Comparison of ENCODE assay signal across 12 mouse cellular contexts in genomic region chr7:83609891-83610290, GRCm38 (mm10).
"Had no signal": no experiment of that assay in that cellular context is flagged by ENCODE, and none has a peak within 500 bp of the region (broad histone marks: within the 10 kb centered on the region; RNA-seq: fewer than 3 reads in every experiment).

No protein-coding gene starts in this region.

- ATAC-seq: intestine, embryonic 15.5 days; liver, postnatal 0 days; midbrain, embryonic 16.5 days had no signal

- H3K4me3 ChIP-seq: intestine, embryonic 15.5 days; kidney, embryonic 15.5 days; left cerebral cortex, adult 2 months; limb, embryonic 15.5 days; liver, embryonic 13.5 days; lung, embryonic 15.5 days; midbrain, embryonic 12.5 days; stomach, embryonic 15.5 days had no signal

- H3K4me1 ChIP-seq: intestine, embryonic 15.5 days; kidney, embryonic 15.5 days; limb, embryonic 15.5 days; liver, embryonic 13.5 days; lung, embryonic 15.5 days; midbrain, embryonic 12.5 days; stomach, embryonic 15.5 days had no signal

- H3K9ac ChIP-seq: intestine, embryonic 15.5 days; kidney, embryonic 15.5 days; limb, embryonic 15.5 days; liver, embryonic 13.5 days; liver, postnatal 0 days; lung, embryonic 15.5 days; midbrain, embryonic 12.5 days; stomach, embryonic 15.5 days had no signal

- H3K27ac ChIP-seq: intestine, embryonic 15.5 days; kidney, embryonic 15.5 days; left cerebral cortex, adult 2 months; limb, embryonic 15.5 days; liver, embryonic 13.5 days; lung, embryonic 15.5 days; midbrain, embryonic 12.5 days; stomach, embryonic 15.5 days had no signal

- H3K36me3 ChIP-seq: intestine, embryonic 15.5 days; kidney, embryonic 15.5 days; limb, embryonic 15.5 days; liver, embryonic 13.5 days; lung, embryonic 15.5 days; midbrain, embryonic 12.5 days; stomach, embryonic 15.5 days had no signal

- H3K9me3 ChIP-seq: intestine, embryonic 15.5 days; kidney, embryonic 15.5 days; limb, embryonic 15.5 days; liver, embryonic 13.5 days; lung, embryonic 15.5 days; midbrain, embryonic 12.5 days; stomach, embryonic 15.5 days had no signal

- H3K27me3 ChIP-seq: intestine, embryonic 15.5 days; kidney, embryonic 15.5 days; limb, embryonic 15.5 days; liver, embryonic 13.5 days; lung, embryonic 15.5 days; midbrain, embryonic 12.5 days; stomach, embryonic 15.5 days had no signal

- H3K4me2 ChIP-seq: intestine, embryonic 15.5 days; kidney, embryonic 15.5 days; limb, embryonic 15.5 days; liver, embryonic 13.5 days; lung, embryonic 15.5 days; midbrain, embryonic 12.5 days; stomach, embryonic 15.5 days had no signal

- DNase-seq: kidney, adult 18-20 months; kidney, postnatal 25 days; liver, embryonic 13.5 days; liver, postnatal 0 days had no signal
